8 mouse cellular contexts compared by ENCODE assay signal in genomic region chr6:90368976-90369724, GRCm38 (mm10). TPM values are rescaled to one million over a fixed set of nuclear protein-coding genes. Genes with fewer than 3 reads are reported as not detected.
DNase-seq lines count a peak whose midpoint lies in the region; ATAC-seq and TF ChIP-seq lines count a peak whose summit lies in the region.

TSS of gene Zxdc (plus strand) at chr6:90369492.

- H3K4me2 ChIP-seq in heart, embryonic 12.5 days: peak within 1 kb of the TSS; percentile 100
- peak within 1 kb of the TSS; percentile 73 for H3K4me2 ChIP-seq in kidney, postnatal 0 days (ENCODE audit: low read length)
- H3K4me2 ChIP-seq in liver, embryonic 11.5 days: peak within 1 kb of the TSS; percentile 98
- H3K4me2 ChIP-seq in stomach, embryonic 14.5 days (replicated peaks; ENCODE audit: low read depth, low read length): peak within 1 kb of the TSS; percentile 97

- H3K4me3 ChIP-seq in heart, embryonic 12.5 days: peak within 1 kb of the TSS; percentile 96
- H3K4me3 ChIP-seq in kidney, postnatal 0 days (replicated peaks; ENCODE audit: low read depth, low read length): peak within 1 kb of the TSS; percentile 93
- H3K4me3 ChIP-seq in liver, embryonic 11.5 days (ENCODE audit: low read depth, low read length): peak within 1 kb of the TSS; percentile 95
- H3K4me3 ChIP-seq in stomach, embryonic 14.5 days (ENCODE audit: low read depth, low read length): peak within 1 kb of the TSS; percentile 81

- peaks cover 21% of the 10 kb centered on the region for H3K4me1 ChIP-seq in heart, embryonic 12.5 days (replicated peaks)
- H3K4me1 ChIP-seq in kidney, postnatal 0 days (replicated peaks; ENCODE audit: insufficient read depth, low read length): peaks cover 12% of the 10 kb centered on the region; the same call in 1 of the 2 replicates
- peaks cover 19% of the 10 kb centered on the region for H3K4me1 ChIP-seq in liver, embryonic 11.5 days (replicated peaks; ENCODE audit: control insufficient read depth, insufficient read depth, low read length)
- H3K4me1 ChIP-seq in stomach, embryonic 14.5 days (ENCODE audit: control insufficient read depth, insufficient read depth, low read length): peaks cover 22% of the 10 kb centered on the region

- peak within 1 kb of the TSS; percentile 75 for H3K27ac ChIP-seq in heart, embryonic 12.5 days (ENCODE audit: poor library complexity, severe bottlenecking)
- peak within 1 kb of the TSS; percentile 87 for H3K27ac ChIP-seq in kidney, postnatal 0 days
- H3K27ac ChIP-seq in liver, embryonic 11.5 days (ENCODE audit: low read depth, low read length): 0 out of 2 replicates have a peak within 1 kb of the TSS, but pooled peaks have one; percentile 45
- H3K27ac ChIP-seq in stomach, embryonic 14.5 days (ENCODE audit: low read length): peak within 1 kb of the TSS; percentile 50; the same call in 1 of the 2 replicates

- DNase-seq in CD4-positive helper T cell, adult 2 months (ENCODE audit: low read depth, low spot score): peak; percentile 97
- DNase-seq in brain, embryonic 18.5 days (ENCODE audit: low read depth, low spot score): peak; percentile 92
- peak; percentile 97 for DNase-seq in kidney, postnatal 0 days (ENCODE audit: low spot score)
- peak; percentile 96 for DNase-seq in liver, embryonic 11.5 days (ENCODE audit: low spot score)
- peak; percentile 96 for DNase-seq in naive thymus-derived CD4-positive, alpha-beta T cell, adult 2 months (ENCODE audit: low read depth)

- H3K27me3 ChIP-seq in heart, embryonic 12.5 days (replicated peaks): 0 out of 2 replicates have a peak, but pooled peaks cover 4% of the 10 kb centered on the region
- H3K27me3 ChIP-seq in kidney, postnatal 0 days (ENCODE audit: insufficient read depth, low read length): no peaks in the 10 kb centered on the region
- H3K27me3 ChIP-seq in liver, embryonic 11.5 days (replicated peaks; ENCODE audit: control insufficient read depth, insufficient read depth, low read length): no peaks in the 10 kb centered on the region
- H3K27me3 ChIP-seq in stomach, embryonic 14.5 days (ENCODE audit: control insufficient read depth, insufficient read depth, low read length): no peaks in the 10 kb centered on the region

- 0 out of 2 replicates have a peak, but pooled peaks have one; percentile 5 for TF ChIP-seq CTCF in kidney, postnatal 0 days (IDR thresholded peaks at IDR 0.05; ENCODE audit: low read depth)

- peak within 1 kb of the TSS; percentile 91 for H3K9ac ChIP-seq in heart, embryonic 12.5 days
- H3K9ac ChIP-seq in kidney, postnatal 0 days (ENCODE audit: low read depth, low read length): peak within 1 kb of the TSS; percentile 83
- peak within 1 kb of the TSS; percentile 76 for H3K9ac ChIP-seq in liver, embryonic 11.5 days (ENCODE audit: low read depth, low read length)
- peak within 1 kb of the TSS; percentile 67 for H3K9ac ChIP-seq in stomach, embryonic 14.5 days (replicated peaks; ENCODE audit: low read depth, low read length)

- 4% methylated on average over 41 of the region's 41 CpGs for WGBS in heart, embryonic 12.5 days
- 5% methylated on average over 41 of the region's 41 CpGs for WGBS in kidney, postnatal 0 days
- WGBS in liver, embryonic 11.5 days: 7% methylated on average over 39 of the region's 41 CpGs
- WGBS in stomach, embryonic 14.5 days: 6% methylated on average over 40 of the region's 41 CpGs

- no peaks in the 10 kb centered on the region for H3K9me3 ChIP-seq in heart, embryonic 12.5 days (replicated peaks)
- no peaks in the 10 kb centered on the region for H3K9me3 ChIP-seq in kidney, postnatal 0 days (replicated peaks; ENCODE audit: low read length)
- H3K9me3 ChIP-seq in liver, embryonic 11.5 days (ENCODE audit: control insufficient read depth, low read length): no peaks in the 10 kb centered on the region
- no peaks in the 10 kb centered on the region for H3K9me3 ChIP-seq in stomach, embryonic 14.5 days (ENCODE audit: control insufficient read depth, low read depth, low read length)

- peaks cover 17% of the 10 kb centered on the region for H3K36me3 ChIP-seq in heart, embryonic 12.5 days
- H3K36me3 ChIP-seq in kidney, postnatal 0 days (ENCODE audit: insufficient read depth, low read length): peaks cover 10% of the 10 kb centered on the region
- H3K36me3 ChIP-seq in liver, embryonic 11.5 days (ENCODE audit: control insufficient read depth, insufficient read depth, low read length): peaks cover 12% of the 10 kb centered on the region
- H3K36me3 ChIP-seq in stomach, embryonic 14.5 days (ENCODE audit: control insufficient read depth, insufficient read depth, low read length): peaks cover 16% of the 10 kb centered on the region

- ATAC-seq in erythroid progenitor cell, adult 5-6 weeks (replicated peaks; ENCODE audit: low FRiP score, poor library complexity, severe bottlenecking): peak; percentile 83
- ATAC-seq in heart, embryonic 12.5 days (ENCODE audit: insufficient number of reproducible peaks, low FRiP score): peak; percentile 96
- peak; percentile 97 for ATAC-seq in kidney, postnatal 0 days (replicated peaks; ENCODE audit: low FRiP score, low read depth)
- ATAC-seq in liver, embryonic 11.5 days (replicated peaks; ENCODE audit: low FRiP score): peak; percentile 97
- ATAC-seq in stomach, embryonic 14.5 days (ENCODE audit: insufficient number of reproducible peaks, insufficient read depth, low FRiP score, low read depth): peak; percentile 97

RNA-seq across cellular contexts. Expression of gene Zxdc, which starts in this region (rescaled TPM):
- 0.84 and 2.2 TPM in 2 replicates for total RNA-seq in erythroid progenitor cell, adult 5-6 weeks (2015; ENCODE audit: low replicate concordance)
- 3.9 and 5.1 TPM in 2 replicates for total RNA-seq in erythroid progenitor cell, adult 5-6 weeks (2017; ENCODE audit: low replicate concordance)
- polyA plus RNA-seq in heart, embryonic 12.5 days (2016; fragmentation: Nextera tagmentation; extraction: Ambion mirVana): 9.2 and 10.0 TPM in 2 replicates
- polyA plus RNA-seq in kidney, postnatal 0 days (2015; fragmentation: Nextera tagmentation; extraction: Ambion mirVana): 8.8 and 9.1 TPM in 2 replicates
- polyA plus RNA-seq in liver, embryonic 11.5 days (2014; fragmentation: Nextera tagmentation; extraction: Ambion mirVana): 6.6 and 6.9 TPM in 2 replicates
- polyA plus RNA-seq in stomach, embryonic 14.5 days (2014; fragmentation: Nextera tagmentation; extraction: Ambion mirVana): 10.4 and 10.8 TPM in 2 replicates

Comparison
In these comparisons a context has a peak if more than half of its experiments do, and no peak if none do; other contexts are left out.
1. Peak in every context shown above with its lines: DNase-seq, ATAC-seq, H3K4me3 ChIP-seq and H3K27ac ChIP-seq.